Mouse (Mus musculus) liver, embryonic 11.5 days (tissue): ENCODE results near the gene Ddx3x. TPM values are rescaled to one million over a fixed set of nuclear protein-coding genes. Genes with fewer than 3 reads are reported as not detected.
A peak's percentile ranks its signal among the peaks of the same experiment; 100 is the strongest.

ENCODE experiments used
- ATAC-seq: fragments of 200-750 bp; cut with Nextera tagmentation; replicated peaks from 2 replicates; pipeline ENCODE4 v1.8.0; 2017; ENCODE audit warnings: moderate number of reproducible peaks, mild to moderate bottlenecking, moderate TSS enrichment, moderate library complexity; ENCODE audit not compliant: low FRiP score
- DNase-seq: peaks from one replicate; pipeline ENCODE4 v3.0.0-alpha.2; 2017; ENCODE audit warnings: low spot score
- H3K27ac ChIP-seq: fragments of 300-500 bp; sonication (generic); 2 replicates; pipeline ENCODE4 v1.5.1; 2014; ENCODE audit warnings: mild to moderate bottlenecking, low read depth, low read length, control low read depth
- H3K27me3 ChIP-seq: fragments of 300-500 bp; sonication (generic); replicated peaks from 2 replicates; pipeline ENCODE4 v1.6.1; 2014; ENCODE audit warnings: low read length, mixed read lengths; ENCODE audit not compliant: control insufficient read depth, insufficient read depth
- H3K36me3 ChIP-seq: fragments of 300-500 bp; sonication (generic); 2 replicates; pipeline ENCODE4 v1.6.1; 2014; ENCODE audit warnings: mild to moderate bottlenecking, low read length, moderate library complexity, mixed read lengths; ENCODE audit not compliant: control insufficient read depth, insufficient read depth
- H3K4me1 ChIP-seq: fragments of 300-500 bp; sonication (generic); replicated peaks from 2 replicates; pipeline ENCODE4 v1.6.1; 2014; ENCODE audit warnings: low read length, mixed read lengths; ENCODE audit not compliant: control insufficient read depth, insufficient read depth
- H3K4me2 ChIP-seq: fragments of 300-500 bp; sonication (generic); 2 replicates; pipeline ENCODE4 v1.6.1; 2014; ENCODE audit warnings: mild to moderate bottlenecking, control low read depth, moderate library complexity
- H3K4me3 ChIP-seq: fragments of 300-500 bp; sonication (generic); 2 replicates; pipeline ENCODE4 v1.5.1; 2014; ENCODE audit warnings: low read depth, low read length, control low read depth
- H3K9ac ChIP-seq: fragments of 300-500 bp; sonication (generic); 2 replicates; pipeline ENCODE4 v1.6.1; 2014; ENCODE audit warnings: low read depth, low read length, control low read depth
- H3K9me3 ChIP-seq: fragments of 300-500 bp; sonication (generic); 2 replicates; pipeline ENCODE4 v1.6.1; 2016; ENCODE audit warnings: low read length, inconsistent platforms, mixed read lengths; ENCODE audit not compliant: control insufficient read depth
- WGBS: fragments of 180-500 bp; shearing (Covaris S2); extraction: QIAGEN DNeasy Blood & Tissue Kit; methylation state at CpG from one replicate; pipeline ENCODE4 v1.1.7; 2014; 5-methylcytosine and 5-hydroxymethylcytosine counted together
- polyA plus RNA-seq: library from polyadenylated mRNA; unstranded; fragments of >200 nt; fragmentation: Nextera tagmentation; extraction: Ambion mirVana; gene quantifications from 2 replicates; pipeline ENCODE4 v1.2.1, GENCODE M21; 2014

Ddx3x gene
- polyA plus RNA-seq, 1 experiment from 2014 or later: 136 TPM

DNA sequence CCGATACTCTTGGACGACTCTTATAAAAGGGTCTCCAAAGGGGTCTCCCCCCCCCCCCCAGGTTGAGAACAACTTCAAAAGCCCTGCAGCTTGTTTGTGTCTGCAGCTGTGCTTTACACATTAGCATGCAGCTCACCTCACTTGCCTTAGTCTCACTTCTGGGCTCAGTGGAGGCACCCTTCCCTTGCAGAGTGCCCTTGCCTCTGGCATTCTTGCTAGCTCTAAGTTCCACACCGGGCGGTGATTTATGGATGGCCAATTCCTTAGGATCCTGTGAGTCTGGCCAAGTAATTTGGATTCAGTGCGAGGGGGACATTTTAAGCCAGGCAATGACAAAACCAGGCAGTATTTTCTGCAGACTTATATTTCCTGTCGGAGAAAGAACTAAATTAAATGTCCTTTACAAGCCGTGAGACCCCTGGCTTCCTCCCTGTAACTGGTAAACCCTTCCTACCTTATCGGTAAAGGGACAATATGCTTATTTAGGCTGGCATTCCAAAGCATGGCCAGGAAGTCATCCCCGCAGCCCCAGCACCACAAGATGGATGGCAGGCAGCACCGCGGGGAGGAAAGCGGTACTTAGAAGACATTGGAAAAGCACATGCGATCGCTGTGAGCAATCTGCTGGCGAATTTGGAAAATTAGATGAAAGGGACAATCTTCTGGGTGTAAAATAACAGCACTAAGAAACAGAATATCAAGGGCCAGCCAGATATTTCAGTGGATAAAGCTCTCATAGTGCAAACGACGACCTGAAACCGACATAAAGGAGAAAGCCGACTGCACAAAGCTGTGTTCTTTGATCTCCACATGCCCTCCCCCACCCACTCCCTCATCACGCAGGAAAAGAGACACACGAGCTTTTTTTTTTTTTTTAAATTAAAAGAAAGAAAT, 39.1 kb upstream of the Ddx3x start:
- peaks cover 8% of the 10 kb centered on the region; the same call in 1 of the 2 replicates for H3K27me3 ChIP-seq
- ATAC-seq: no peak
- WGBS: 10% methylated on average over 21 of the region's 21 CpGs

DNA sequence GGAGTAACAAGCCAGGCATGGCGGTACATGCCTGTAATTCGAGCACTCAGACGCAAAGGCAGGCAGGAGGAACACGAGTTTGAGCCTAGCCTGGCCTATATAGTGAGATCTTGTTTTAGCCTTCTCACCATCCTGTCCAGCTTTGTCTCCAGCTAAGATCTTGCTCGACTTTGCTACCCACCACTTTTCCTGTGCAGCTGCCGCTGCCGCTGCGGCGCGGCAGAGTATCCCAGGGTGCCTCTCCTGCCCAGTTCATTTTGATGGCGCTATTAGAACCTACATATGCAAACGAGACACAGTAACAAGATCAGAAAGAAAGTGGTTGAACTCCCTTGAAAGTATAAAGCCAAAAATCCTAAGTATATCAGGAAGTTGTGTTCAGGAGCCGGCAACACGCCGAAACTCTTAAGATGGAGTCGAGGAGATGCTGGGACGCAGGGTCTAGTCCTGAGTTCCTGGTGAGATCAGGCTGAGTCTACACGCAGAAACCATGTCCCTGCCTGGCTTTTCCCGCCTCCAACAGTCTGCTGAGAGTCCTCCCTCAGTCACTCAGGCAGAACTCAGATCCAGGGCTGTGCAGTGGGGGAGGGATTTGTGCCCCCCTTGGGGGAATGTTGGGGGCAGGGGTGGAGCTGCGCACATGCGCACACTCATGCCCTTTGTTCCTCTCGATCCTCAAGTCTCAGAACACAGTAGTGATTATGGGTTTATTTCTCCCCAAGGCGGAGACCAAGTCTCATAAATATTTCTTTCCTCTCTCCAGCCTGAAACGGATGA, 38.3 kb upstream of the Ddx3x start:
- Histone ChIP-seq H3K9ac (peak overlapping the region; percentile 75), H3K27ac (peak overlapping the region; percentile 91)

More for the DNA sequence above, 39.1 kb upstream of the Ddx3x start:
- H3K9ac ChIP-seq: peak overlapping the region; percentile 75
- peak overlapping the region; percentile 91 for H3K27ac ChIP-seq
- no peaks in the 10 kb centered on the region for H3K9me3 ChIP-seq
- H3K4me2 ChIP-seq: peak overlapping the region; percentile 71
- no peaks in the 10 kb centered on the region for H3K36me3 ChIP-seq
- peak overlapping the region; percentile 50 for H3K4me3 ChIP-seq
- DNase-seq: no peak
- no peaks in the 10 kb centered on the region for H3K4me1 ChIP-seq

DNA sequence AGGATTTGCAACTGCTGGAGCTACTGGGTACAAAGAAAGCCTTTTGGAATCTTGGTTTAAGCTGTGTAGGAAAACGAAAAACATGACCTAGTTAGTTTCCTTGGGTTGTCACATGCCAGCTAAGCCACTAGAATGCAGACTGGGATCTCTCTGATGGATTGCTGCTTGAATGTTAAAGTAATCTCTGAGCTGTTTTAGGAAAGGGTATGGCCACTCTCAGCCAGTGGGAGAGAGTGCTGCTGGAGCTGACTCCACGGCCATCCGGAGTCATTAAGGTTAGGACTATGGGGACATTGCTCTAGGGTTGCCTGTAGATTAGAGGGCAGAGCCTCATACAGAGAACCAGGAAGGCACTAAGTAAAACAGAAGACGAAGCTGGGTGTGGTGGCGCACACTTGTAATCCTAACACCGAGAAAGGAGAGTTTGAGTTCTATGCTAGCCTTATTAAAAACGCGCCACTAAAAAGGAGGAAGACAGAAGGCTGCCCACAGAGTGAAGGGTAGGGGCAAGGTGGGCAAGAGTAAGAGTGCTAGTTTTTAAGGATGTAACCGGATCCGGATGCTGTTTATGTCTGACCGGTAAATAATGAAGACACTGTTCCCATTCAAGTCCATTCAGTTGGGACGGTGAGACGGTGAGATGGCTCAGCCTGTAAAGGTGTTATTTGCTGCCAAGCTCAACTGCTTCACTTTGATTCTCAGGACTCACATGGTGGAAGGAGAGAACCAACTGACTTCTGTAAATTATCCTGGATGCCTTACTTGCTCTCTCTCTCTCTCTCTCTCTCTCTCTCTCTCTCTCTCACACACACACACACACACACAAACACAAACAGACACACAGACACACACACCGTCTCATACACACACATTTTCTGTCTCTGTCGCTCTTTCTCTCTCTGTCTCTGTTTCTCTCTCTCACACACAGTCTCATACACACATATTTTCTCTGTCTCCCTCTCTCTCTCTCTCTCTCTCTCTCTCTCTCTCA, 37.3 kb upstream of the Ddx3x start:
- no peaks in the 10 kb centered on the region for H3K9me3 ChIP-seq
- H3K36me3 ChIP-seq: no peaks in the 10 kb centered on the region
- peak overlapping the region; percentile 75 for H3K9ac ChIP-seq
- DNase-seq: no peak
- no peaks in the 10 kb centered on the region for H3K4me1 ChIP-seq
- peak overlapping the region; percentile 71 for H3K4me2 ChIP-seq
- peak overlapping the region; percentile 91 for H3K27ac ChIP-seq
- 32% methylated on average over 15 of the region's 15 CpGs for WGBS
- peaks cover 8% of the 10 kb centered on the region for H3K27me3 ChIP-seq
- ATAC-seq: peak; percentile 59
- H3K4me3 ChIP-seq: peak overlapping the region; percentile 50

More for the DNA sequence above, 38.3 kb upstream of the Ddx3x start:
- WGBS: 9% methylated on average over 24 of the region's 24 CpGs
- peaks cover 8% of the 10 kb centered on the region for H3K27me3 ChIP-seq
- H3K4me1 ChIP-seq: no peaks in the 10 kb centered on the region
- ATAC-seq (peak; percentile 89), DNase-seq (peak; percentile 71)
- H3K4me3 ChIP-seq: peak overlapping the region; percentile 50
- peak overlapping the region; percentile 71 for H3K4me2 ChIP-seq
- no peaks in the 10 kb centered on the region for H3K36me3 ChIP-seq
- no peaks in the 10 kb centered on the region for H3K9me3 ChIP-seq

DNA sequence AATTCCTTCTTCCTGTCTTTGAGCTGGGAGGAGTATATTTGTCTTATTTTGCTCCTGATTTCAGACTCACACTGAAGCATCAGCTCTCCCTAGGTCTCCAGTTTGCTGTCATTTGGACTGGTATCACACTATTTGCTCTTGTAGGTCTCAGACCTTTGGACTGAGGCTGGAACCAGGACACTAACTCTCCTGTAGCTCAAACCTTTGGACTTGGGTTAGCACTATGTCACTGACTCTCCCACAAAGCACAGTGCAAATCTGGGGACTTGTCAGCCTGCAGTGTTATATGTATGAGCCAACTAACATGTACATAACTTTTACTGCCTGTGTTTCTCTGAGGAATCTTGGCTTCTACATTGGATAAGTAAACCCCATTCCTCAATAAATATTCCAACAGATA, 36.2 kb upstream of the Ddx3x start:
- Histone ChIP-seq H3K27me3 (peaks cover 8% of the 10 kb centered on the region), H3K9me3 (no peaks in the 10 kb centered on the region), H3K36me3 (no peaks in the 10 kb centered on the region), H3K4me3 (no peak overlapping the region), H3K9ac (no peak overlapping the region), H3K27ac (peak overlapping the region; percentile 25; the same call in 1 of the 2 replicates), H3K4me1 (no peaks in the 10 kb centered on the region), H3K4me2 (peak overlapping the region; percentile 10; the same call in 1 of the 2 replicates)
- DNase-seq (no peak), ATAC-seq (no peak)

DNA sequence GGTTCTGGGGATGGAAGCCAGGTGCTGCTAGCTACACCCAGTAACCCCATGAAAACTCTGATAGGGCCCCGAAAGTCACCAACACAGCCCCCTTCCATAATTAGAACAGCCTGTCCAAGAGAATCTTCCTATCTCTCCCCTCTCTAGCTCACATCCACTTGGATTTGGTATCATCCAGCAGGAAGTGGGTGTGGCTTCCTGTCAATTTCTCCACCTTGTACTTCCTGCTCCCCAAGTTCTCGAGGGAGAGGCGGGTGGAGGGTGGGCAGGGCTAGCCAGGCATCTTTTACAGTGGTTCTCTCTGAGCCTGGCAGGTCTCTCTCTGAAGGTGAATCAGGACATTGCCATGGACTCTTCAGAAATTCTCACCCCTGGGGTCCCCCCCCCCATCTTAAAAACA, 35.7 kb upstream of the Ddx3x start:
- peak overlapping the region; percentile 25; the same call in 1 of the 2 replicates for H3K27ac ChIP-seq
- DNase-seq (no peak), ATAC-seq (no peak)
- no peaks in the 10 kb centered on the region for H3K4me1 ChIP-seq
- H3K9ac ChIP-seq: no peak overlapping the region
- H3K36me3 ChIP-seq: no peaks in the 10 kb centered on the region
- no peak overlapping the region for H3K4me3 ChIP-seq
- H3K4me2 ChIP-seq: peak overlapping the region; percentile 10; the same call in 1 of the 2 replicates
- peaks cover 8% of the 10 kb centered on the region for H3K27me3 ChIP-seq
- WGBS: 47% methylated on average over 3 of the region's 3 CpGs
- no peaks in the 10 kb centered on the region for H3K9me3 ChIP-seq

DNA sequence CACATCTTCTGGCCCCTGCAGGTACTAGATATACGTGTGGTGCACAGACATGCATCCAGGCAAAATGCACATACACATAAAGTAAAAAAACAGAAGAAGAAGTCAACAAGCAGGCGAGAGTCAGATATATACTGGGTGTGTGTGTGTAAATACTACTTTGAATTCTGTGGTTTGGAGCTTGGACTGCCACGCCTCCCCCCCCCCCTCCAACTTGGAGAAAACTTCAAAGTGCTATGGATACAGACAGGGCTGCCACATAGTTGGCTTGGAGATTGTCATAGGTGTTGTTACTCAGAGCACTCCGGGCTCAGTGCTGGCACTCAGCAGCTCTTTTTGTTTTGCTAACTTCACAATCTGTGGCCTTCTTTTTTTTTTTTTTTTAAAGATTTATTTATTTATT, 29.1 kb upstream of the Ddx3x start:
- DNase-seq (no peak), ATAC-seq (no peak)
- Histone ChIP-seq H3K27me3 (peaks cover 3% of the 10 kb centered on the region; the same call in 1 of the 2 replicates), H3K4me1 (no peaks in the 10 kb centered on the region), H3K9me3 (no peaks in the 10 kb centered on the region), H3K4me2 (no peak overlapping the region), H3K4me3 (no peak overlapping the region), H3K9ac (no peak overlapping the region), H3K36me3 (no peaks in the 10 kb centered on the region), H3K27ac (no peak overlapping the region)
- 70% methylated on average over 4 of the region's 4 CpGs for WGBS

DNA sequence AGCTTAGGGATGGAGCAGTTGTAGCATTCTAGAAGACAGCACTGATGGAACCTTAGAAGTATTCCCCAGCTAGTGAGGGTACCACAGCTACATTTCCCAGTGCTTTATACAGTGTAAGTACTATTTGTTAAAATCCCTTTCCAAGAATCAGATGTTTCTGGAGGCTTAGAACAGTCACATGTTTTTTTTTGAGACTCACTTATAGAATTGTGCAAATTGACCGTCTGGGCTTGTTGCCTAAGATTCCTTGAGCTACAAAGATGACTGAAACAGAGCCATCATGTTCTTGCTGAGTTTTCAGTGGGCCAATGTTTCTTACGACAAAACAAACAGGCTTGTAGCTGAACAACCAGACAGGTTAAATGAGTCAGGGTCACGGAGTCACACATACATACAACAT, 26.5 kb upstream of the Ddx3x start:
- Histone ChIP-seq H3K4me3 (no peak overlapping the region), H3K27me3 (0 out of 2 replicates have a peak, but pooled peaks cover 3% of the 10 kb centered on the region), H3K4me1 (no peaks in the 10 kb centered on the region), H3K9me3 (no peaks in the 10 kb centered on the region), H3K27ac (no peak overlapping the region), H3K36me3 (no peaks in the 10 kb centered on the region), H3K9ac (no peak overlapping the region), H3K4me2 (no peak overlapping the region)
- no peak for DNase-seq
- 87% methylated on average over 3 of the region's 3 CpGs for WGBS
- no peak for ATAC-seq

DNA sequence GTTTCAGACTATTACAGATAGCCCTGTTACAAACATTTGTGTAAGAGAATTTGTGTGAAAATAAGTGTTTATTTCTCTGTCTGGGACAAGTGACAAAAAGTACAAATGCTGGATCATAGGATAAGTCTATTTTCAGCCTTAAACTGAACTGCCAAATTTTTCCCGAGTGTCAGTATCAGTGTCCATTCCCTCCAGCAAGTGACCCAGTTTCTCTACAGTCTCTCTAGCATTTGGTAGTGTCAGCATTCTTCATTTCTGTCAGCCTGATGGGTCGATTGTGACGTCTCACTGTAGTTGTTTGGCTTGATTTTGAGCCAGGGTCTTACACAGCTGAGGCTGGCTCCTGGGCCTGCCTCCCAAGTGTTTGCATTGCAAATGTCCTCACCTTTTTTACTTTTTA, 17.4 kb upstream of the Ddx3x start:
- no peak for DNase-seq
- Histone ChIP-seq H3K9ac (no peak overlapping the region), H3K36me3 (no peaks in the 10 kb centered on the region), H3K4me1 (no peaks in the 10 kb centered on the region), H3K9me3 (no peaks in the 10 kb centered on the region), H3K27me3 (no peaks in the 10 kb centered on the region; the same call in 1 of the 2 replicates), H3K4me2 (no peak overlapping the region), H3K4me3 (no peak overlapping the region), H3K27ac (no peak overlapping the region)
- WGBS: 69% methylated on average over 3 of the region's 3 CpGs
- ATAC-seq: no peak
